Mouse (Mus musculus): ENCODE measurements around the gene 1810024B03Rik. TPM values are rescaled to one million over a fixed set of nuclear protein-coding genes. Genes with fewer than 3 reads are reported as not detected.

1810024B03Rik gene
- polyA plus RNA-seq, 1 experiment, result 2.3 TPM

- no peak overlapping the region for H3K4me3 ChIP-seq (replicated peaks; ENCODE audit: control insufficient read depth, low read depth, low read length)
- no peak overlapping the region for H3K27ac ChIP-seq (ENCODE audit: control insufficient read depth, insufficient read depth, low read depth, low read length, poor library complexity)
- peaks cover 3% of the 10 kb centered on the region; the same call in 1 of the 2 replicates for H3K4me1 ChIP-seq (ENCODE audit: control insufficient read depth, insufficient read depth, low read length)
- TF ChIP-seq CTCF (IDR thresholded peaks at IDR 0.05; ENCODE audit: control insufficient read depth, insufficient read depth, low read length), result no peak
- 82% methylated on average over 10 of the region's 10 CpGs for WGBS
These were observed 70.2 kb downstream of the 1810024B03Rik start for GRCm38 (mm10) chr2:127137838-127138420.

GRCm38 (mm10) chr2:127136979-127137378 lies 71.1 kb downstream of the 1810024B03Rik start:
- Histone ChIP-seq H3K4me1 (ENCODE audit: control insufficient read depth, insufficient read depth, low read length) (peaks cover 3% of the 10 kb centered on the region), H3K4me3 (replicated peaks; ENCODE audit: control insufficient read depth, low read depth, low read length) (no peak overlapping the region), H3K27ac (ENCODE audit: control insufficient read depth, insufficient read depth, low read depth, low read length, poor library complexity) (no peak overlapping the region)
- TF ChIP-seq CTCF (IDR thresholded peaks at IDR 0.05; ENCODE audit: control insufficient read depth, insufficient read depth, low read length), result no peak
- TF ChIP-seq POLR2A (IDR thresholded peaks at IDR 0.05; ENCODE audit: borderline replicate concordance, control insufficient read depth, low read depth, low read length), result no peak
- 5% methylated on average over 5 of the region's 5 CpGs for WGBS

Other genes starting within 250 kb of the 1810024B03Rik start
- 1.3 and 8.3 TPM in 2 replicates for gene Ap4e1, start 199.6 kb downstream of the 1810024B03Rik start, polyA plus RNA-seq (2011; ENCODE audit: insufficient read depth, insufficient read length, low replicate concordance, missing spikeins)
- gene Blvra, start 137.6 kb downstream of the 1810024B03Rik start, polyA plus RNA-seq (2011; ENCODE audit: insufficient read depth, insufficient read length, low replicate concordance, missing spikeins), result 36.1 and 44.3 TPM in 2 replicates
- 36.2 and 41.6 TPM in 2 replicates for gene Ncaph, start 74.3 kb downstream of the 1810024B03Rik start, polyA plus RNA-seq (2011; ENCODE audit: insufficient read depth, insufficient read length, low replicate concordance, missing spikeins)
- gene Itpripl1, start 64.8 kb downstream of the 1810024B03Rik start, polyA plus RNA-seq (2011; ENCODE audit: insufficient read depth, insufficient read length, low replicate concordance, missing spikeins), result 5.4 and 7.6 TPM in 2 replicates
- gene Snrnp200, start 106 bp upstream of the 1810024B03Rik start, polyA plus RNA-seq (2011; ENCODE audit: insufficient read depth, insufficient read length, low replicate concordance, missing spikeins), result 14.3 and 29.0 TPM in 2 replicates
- gene Ciao1, start 39.5 kb upstream of the 1810024B03Rik start, polyA plus RNA-seq (2011; ENCODE audit: insufficient read depth, insufficient read length, low replicate concordance, missing spikeins), result 24.9 and 26.9 TPM in 2 replicates
- 16.0 and 27.7 TPM in 2 replicates for gene Tmem127, start 39.6 kb upstream of the 1810024B03Rik start, polyA plus RNA-seq (2011; ENCODE audit: insufficient read depth, insufficient read length, low replicate concordance, missing spikeins)
- 23.7 and 25.4 TPM in 2 replicates for gene Stard7, start 61.9 kb upstream of the 1810024B03Rik start, polyA plus RNA-seq (2011; ENCODE audit: insufficient read depth, insufficient read length, low replicate concordance, missing spikeins)
- 15.1 and 23.2 TPM in 2 replicates for gene Dusp2, start 127.9 kb upstream of the 1810024B03Rik start, polyA plus RNA-seq (2011; ENCODE audit: insufficient read depth, insufficient read length, low replicate concordance, missing spikeins)
- not detected in 2 replicates for gene Astl, start 130.4 kb upstream of the 1810024B03Rik start, polyA plus RNA-seq (2011; ENCODE audit: insufficient read depth, insufficient read length, low replicate concordance, missing spikeins)
- gene Adra2b, start 154.9 kb upstream of the 1810024B03Rik start, polyA plus RNA-seq (2011; ENCODE audit: insufficient read depth, insufficient read length, low replicate concordance, missing spikeins), result 0.74 TPM in 1 of 2 replicates, not detected in the other
- gene Gpat2, start 216.9 kb upstream of the 1810024B03Rik start, polyA plus RNA-seq (2011; ENCODE audit: insufficient read depth, insufficient read length, low replicate concordance, missing spikeins), result not detected in 2 replicates
- gene Fahd2a, start 236.3 kb upstream of the 1810024B03Rik start, polyA plus RNA-seq (2011; ENCODE audit: insufficient read depth, insufficient read length, low replicate concordance, missing spikeins), result 9.5 and 14.6 TPM in 2 replicates

Data from bone marrow, adult 2 months (tissue).